Mouse (Mus musculus): ENCODE data around the gene Trim30d. TPM values are rescaled to one million over a fixed set of nuclear protein-coding genes. Genes with fewer than 3 reads are reported as not detected.

The Trim30d gene
- polyA plus RNA-seq, 1 experiment from 2014 or later, result 0.66 TPM

Other genes starting within 250 kb of the Trim30d start
- 0.11 TPM in 1 of 2 replicates, not detected in the other for gene Trim5, start 219.8 kb downstream of the Trim30d start, polyA plus RNA-seq (2014; fragmentation: Nextera tagmentation; extraction: Ambion mirVana)
- gene Trim12a, start 192.4 kb downstream of the Trim30d start, polyA plus RNA-seq (2014; fragmentation: Nextera tagmentation; extraction: Ambion mirVana), result 1.1 and 1.6 TPM in 2 replicates
- gene Trim34b, start 178.4 kb downstream of the Trim30d start, polyA plus RNA-seq (2014; fragmentation: Nextera tagmentation; extraction: Ambion mirVana), result not detected in 2 replicates
- 1.0 and 1.4 TPM in 2 replicates for gene Trim12c, start 154.5 kb downstream of the Trim30d start, polyA plus RNA-seq (2014; fragmentation: Nextera tagmentation; extraction: Ambion mirVana)
- 0.07 TPM in 1 of 2 replicates, not detected in the other for gene Trim30b, start 138.0 kb downstream of the Trim30d start, polyA plus RNA-seq (2014; fragmentation: Nextera tagmentation; extraction: Ambion mirVana)
- gene Trim30c, start 107.0 kb downstream of the Trim30d start, polyA plus RNA-seq (2014; fragmentation: Nextera tagmentation; extraction: Ambion mirVana), result 0.32 TPM in 1 of 2 replicates, not detected in the other
- gene Trim30a, start 42.7 kb downstream of the Trim30d start, polyA plus RNA-seq (2014; fragmentation: Nextera tagmentation; extraction: Ambion mirVana), result 0.18 and 2.0 TPM in 2 replicates
- not detected in 2 replicates for gene Olfr651, start 42.3 kb upstream of the Trim30d start, polyA plus RNA-seq (2014; fragmentation: Nextera tagmentation; extraction: Ambion mirVana)
- not detected in 2 replicates for gene Olfr652, start 53.1 kb upstream of the Trim30d start, polyA plus RNA-seq (2014; fragmentation: Nextera tagmentation; extraction: Ambion mirVana)
- gene Olfr653, start 69.5 kb upstream of the Trim30d start, polyA plus RNA-seq (2014; fragmentation: Nextera tagmentation; extraction: Ambion mirVana), result not detected in 2 replicates
- not detected in 2 replicates for gene Olfr654, start 79.2 kb upstream of the Trim30d start, polyA plus RNA-seq (2014; fragmentation: Nextera tagmentation; extraction: Ambion mirVana)
- not detected in 2 replicates for gene Olfr655, start 93.9 kb upstream of the Trim30d start, polyA plus RNA-seq (2014; fragmentation: Nextera tagmentation; extraction: Ambion mirVana)
- not detected in 2 replicates for gene Olfr656, start 106.1 kb upstream of the Trim30d start, polyA plus RNA-seq (2014; fragmentation: Nextera tagmentation; extraction: Ambion mirVana)
- gene Olfr657, start 116.9 kb upstream of the Trim30d start, polyA plus RNA-seq (2014; fragmentation: Nextera tagmentation; extraction: Ambion mirVana), result not detected in 2 replicates
- gene Olfr658, start 139.5 kb upstream of the Trim30d start, polyA plus RNA-seq (2014; fragmentation: Nextera tagmentation; extraction: Ambion mirVana), result 0.21 and 0.24 TPM in 2 replicates
- gene Olfr659, start 158.9 kb upstream of the Trim30d start, polyA plus RNA-seq (2014; fragmentation: Nextera tagmentation; extraction: Ambion mirVana), result not detected in 2 replicates
- gene Olfr661, start 178.7 kb upstream of the Trim30d start, polyA plus RNA-seq (2014; fragmentation: Nextera tagmentation; extraction: Ambion mirVana), result not detected in 2 replicates